Mouse (Mus musculus) liver, postnatal 0 days (tissue): ENCODE measurements around the gene Anapc16.

ENCODE experiments used
- CTCF ChIP-seq: sonication (generic); IDR thresholded peaks from 2 replicates; pipeline ENCODE4 v1.5.1; 2016; ENCODE audit warnings: antibody characterized with exemption, low read depth
- EP300 ChIP-seq: IDR thresholded peaks from 2 replicates; pipeline ENCODE4 v1.6.1; 2016; ENCODE audit warnings: antibody characterized with exemption, low read depth, mild to moderate bottlenecking

DNA sequence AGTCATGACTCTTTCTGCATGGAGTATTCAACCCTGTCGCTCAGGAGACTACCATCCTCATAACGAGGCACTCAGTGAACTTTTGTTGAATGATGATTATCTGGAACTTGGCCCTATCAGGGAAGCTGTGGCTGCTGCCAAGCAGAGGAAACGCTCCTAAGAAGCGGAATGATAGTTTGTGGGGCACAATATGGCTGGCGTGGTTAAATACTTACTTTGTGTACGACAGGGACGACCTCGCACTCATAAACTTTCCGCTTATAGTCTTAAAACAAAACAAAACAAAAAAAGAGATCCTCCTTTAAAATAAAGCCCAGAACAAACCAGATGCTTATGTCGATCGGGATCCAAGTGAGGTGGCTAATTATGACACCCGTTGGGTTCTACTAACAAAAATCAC lies 732 bp downstream of the Anapc16 start:
- 0 out of 2 replicates have a peak, but pooled peaks have one; percentile 25 for TF ChIP-seq EP300
- no peak for TF ChIP-seq CTCF
